Mouse (Mus musculus) common myeloid progenitor, adult 5-6 weeks (primary cell): ENCODE measurements around the gene Tmigd3. TPM values are rescaled to one million over a fixed set of nuclear protein-coding genes. Genes with fewer than 3 reads are reported as not detected.
"Not testable (repeated sequence)": the region's sequence is repeated elsewhere in the genome, so short reads cannot be mapped to it uniquely, and the experiment has no call there.

Experiments
- ATAC-seq: replicated peaks from 2 replicates; pipeline ENCODE4 v1.8.0; 2016; ENCODE audit warnings: low read depth, mild to moderate bottlenecking, moderate TSS enrichment, inconsistent platforms; ENCODE audit not compliant: poor library complexity, severe bottlenecking
- total RNA-seq: library from RNA; stranded (forward); fragments of 200-1000, 187-1606 nt; gene quantifications from 2 replicates; pipeline ENCODE4 v1.2.3, GENCODE M21; 2017

The Tmigd3 gene
- total RNA-seq, 1 experiment from 2014 or later = not detected

DNA sequence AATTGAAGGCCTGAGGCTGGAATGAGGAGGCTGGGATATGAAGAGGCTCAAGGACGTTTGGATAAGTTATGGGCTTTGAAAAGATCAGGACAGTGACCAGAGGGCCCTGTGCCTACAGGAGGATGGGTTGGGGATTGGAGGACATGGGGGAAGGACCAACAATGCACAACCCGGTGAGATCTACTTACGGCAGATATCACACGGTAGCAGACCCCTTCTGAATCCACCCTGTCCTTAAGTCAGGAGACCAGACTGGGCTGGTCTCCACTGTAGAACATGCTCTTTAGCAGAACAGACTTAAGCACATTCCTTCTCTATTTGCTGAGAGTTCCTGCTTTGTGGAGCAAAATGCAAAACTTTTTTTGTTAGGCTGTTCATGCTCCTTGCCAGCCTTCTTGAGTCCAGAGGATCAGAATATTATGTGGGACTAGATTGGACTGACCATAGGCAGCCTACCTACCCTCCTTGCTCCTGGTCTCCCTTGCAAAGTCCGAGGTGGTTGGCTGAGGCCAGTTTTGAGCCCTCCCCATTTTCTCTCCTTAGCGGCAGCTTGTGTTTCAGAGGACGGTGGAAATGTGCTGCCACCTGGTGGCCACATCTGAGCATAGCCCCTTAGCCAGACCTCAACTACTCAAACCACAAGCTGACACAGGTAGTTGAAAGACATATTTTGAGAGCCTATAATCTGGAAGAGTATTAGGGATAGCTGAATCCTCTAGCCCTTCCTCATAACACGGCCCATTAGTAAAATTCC is 28.9 kb downstream of the Tmigd3 start:
- peak; percentile 23 for ATAC-seq

DNA sequence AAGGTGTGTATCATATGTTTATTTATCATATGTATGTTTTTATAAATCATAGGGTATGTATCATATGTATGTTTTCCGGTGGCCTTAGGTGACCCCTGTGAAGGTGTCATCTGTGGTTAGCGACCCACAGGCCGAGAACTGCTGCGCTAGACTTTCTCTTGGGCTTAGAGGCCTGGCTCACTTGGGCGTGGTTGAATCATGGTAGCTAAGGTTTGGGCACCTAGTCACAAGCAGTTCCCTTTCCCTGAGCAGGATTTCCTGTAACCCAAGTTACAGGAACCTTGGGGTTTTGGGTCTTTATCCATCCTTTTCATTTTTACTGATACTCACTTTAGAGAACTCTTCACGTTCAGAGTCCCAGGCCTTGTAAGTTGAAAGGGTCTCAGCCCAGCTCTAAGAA is 29.6 kb downstream of the Tmigd3 start:
- no peak; the same call in 1 of the 2 replicates for ATAC-seq

DNA sequence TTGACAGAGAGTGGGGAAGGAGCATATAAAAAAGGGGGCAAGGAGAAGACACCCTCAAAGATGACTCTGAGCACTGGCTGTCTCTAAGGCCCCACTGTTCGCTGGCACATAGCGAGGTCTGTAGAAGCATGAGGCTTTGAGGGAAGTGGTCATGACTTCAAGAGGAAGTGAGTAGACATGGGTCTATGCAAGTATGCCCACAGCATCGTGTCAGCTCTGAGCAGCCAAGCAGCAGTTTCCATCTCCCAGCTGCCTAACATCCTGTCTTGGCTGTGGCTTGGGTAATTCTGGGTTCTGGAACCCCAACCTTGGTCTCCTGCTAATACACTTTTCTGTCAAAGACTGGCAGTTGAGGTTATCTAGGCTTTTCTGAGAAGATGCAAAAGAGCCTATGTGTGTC is 30.0 kb downstream of the Tmigd3 start:
- peak; percentile 70 for ATAC-seq

DNA sequence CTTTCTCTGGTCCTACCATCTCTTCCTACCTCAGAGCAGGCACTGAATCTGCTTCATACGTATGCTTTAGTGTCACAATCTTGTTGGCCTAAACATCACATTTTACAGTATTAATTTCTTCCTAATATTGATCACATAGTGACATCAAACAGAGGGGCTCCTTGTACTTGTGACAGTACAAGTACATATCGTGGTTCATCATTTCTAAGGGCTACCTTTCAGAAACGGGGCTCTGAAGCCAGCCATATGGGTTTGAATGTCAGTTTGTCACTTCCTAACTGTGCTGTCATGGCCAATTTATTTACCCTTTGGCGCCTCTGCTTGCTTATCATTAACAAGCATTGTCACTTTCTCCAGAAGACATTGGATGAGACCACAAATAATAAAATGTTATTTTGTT is 30.8 kb downstream of the Tmigd3 start:
- no peak for ATAC-seq

DNA sequence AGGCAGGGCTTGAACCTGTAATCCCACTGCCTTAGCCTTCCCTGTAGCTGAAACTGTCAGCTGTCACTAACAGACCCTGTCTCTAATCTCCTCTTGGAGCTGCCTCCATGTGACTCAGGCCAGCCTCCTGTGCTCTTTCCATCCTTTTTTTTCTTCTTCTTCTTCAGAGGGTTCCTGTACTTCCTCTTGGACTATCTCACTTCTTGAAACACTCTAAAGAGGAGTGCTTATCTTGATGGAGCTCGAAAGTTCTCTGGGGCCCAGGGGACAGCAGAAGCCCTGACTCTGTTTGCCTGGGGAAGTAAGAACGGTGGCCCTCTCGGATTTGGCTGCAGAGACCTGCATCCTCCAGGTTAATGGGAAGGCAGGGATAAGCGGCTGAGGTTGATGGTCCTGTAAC is 33.5 kb downstream of the Tmigd3 start:
- peak; percentile 29; the same call in 1 of the 2 replicates for ATAC-seq

DNA sequence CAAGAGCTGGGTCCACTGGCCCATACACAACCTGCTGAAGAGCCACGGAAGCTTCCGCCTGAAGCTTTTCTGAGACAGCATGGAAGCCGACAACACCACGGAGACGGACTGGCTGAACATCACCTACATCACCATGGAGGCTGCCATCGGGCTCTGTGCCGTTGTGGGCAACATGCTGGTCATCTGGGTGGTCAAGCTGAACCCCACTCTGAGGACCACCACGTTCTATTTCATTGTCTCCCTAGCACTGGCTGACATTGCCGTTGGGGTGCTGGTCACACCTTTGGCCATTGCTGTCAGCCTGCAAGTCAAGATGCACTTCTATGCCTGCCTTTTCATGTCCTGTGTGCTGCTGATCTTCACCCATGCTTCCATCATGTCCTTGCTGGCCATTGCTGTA is 34.0 kb downstream of the Tmigd3 start:
- ATAC-seq = no peak

DNA sequence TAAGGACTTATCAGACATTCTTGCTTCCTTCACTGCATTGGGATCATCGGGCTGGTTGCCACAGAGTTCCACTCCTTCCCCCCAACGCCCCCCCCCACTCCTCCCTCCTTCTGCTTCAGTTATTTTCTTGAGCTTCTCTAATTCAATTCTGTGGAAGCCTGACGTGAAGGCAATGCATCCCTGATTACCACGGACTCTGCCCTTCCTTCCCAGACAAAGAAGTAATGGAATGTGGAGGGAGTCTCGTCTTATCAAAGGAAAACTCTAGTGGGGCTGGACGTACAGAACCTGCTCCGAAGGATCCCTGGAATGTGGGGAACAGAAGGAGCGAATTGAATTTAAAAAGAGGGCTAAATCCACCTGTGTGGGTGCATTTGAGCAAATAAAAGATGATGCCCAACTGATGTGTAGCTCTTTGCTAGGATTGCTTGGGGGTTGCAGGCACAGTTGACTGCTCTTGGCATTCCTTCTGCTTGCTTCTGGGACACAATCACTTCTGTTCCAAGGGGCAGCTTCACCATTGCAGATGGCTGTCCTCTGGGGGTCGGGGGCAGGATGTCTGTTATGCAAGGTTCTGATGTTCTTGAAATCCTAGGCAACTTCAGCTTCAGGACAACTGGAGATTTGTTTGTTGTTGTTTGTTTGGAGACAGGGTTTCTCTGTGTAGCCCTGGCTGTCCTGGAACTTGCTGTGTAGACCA is 37.4 kb downstream of the Tmigd3 start:
- no peak for ATAC-seq

DNA sequence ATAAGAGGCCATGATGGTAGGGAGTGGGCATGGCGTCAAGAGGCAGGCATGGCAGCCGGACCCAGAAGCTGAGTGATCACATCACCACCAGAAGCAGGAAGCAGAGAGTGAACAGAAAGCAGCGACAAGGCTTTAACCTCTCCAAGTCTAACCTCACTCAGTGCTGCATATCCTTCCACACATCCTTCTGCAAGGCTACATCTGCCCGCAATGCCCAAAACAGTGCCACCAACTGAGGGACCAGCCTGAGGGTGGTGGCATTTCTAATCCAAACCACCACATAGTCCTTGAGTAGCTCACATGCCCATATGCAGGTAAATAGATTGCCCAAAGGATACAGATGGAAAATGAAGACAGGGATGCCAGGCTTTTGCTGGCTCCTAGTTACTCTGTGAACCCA is 38.3 kb downstream of the Tmigd3 start:
- no peak for ATAC-seq

DNA sequence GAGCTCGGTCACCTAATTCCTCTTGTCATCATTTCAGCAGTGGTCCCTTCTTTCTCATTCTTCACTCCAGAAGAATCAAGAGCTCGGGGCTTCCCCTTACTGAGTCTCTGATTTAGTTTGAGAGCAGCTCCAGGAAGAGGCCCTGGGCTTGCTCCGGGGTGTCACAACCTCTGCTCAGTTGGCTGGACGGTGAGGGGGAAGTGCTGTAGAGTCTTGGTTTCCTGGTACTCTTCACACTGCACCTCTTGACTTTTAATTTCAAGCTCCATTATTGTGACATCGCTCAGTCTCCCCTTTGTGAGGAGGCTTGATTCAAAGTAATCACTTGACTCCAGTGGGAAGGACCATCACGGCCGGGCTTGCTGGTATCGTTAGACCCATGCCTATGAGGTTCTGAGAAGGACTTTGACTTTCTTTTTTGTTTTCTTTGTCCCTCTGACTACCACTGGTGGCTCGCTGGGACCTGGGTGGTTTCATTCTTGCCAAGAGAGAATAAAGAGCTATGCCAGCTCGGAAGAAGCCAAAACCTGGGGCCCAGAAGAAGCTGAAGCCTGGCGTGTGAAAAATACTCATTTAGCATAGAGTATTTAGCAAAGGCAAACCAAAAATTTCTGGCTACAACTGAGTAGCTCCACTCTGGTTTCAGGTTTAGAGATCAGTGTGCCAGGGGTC is 40.0 kb downstream of the Tmigd3 start:
- peak; percentile 70 for ATAC-seq

DNA sequence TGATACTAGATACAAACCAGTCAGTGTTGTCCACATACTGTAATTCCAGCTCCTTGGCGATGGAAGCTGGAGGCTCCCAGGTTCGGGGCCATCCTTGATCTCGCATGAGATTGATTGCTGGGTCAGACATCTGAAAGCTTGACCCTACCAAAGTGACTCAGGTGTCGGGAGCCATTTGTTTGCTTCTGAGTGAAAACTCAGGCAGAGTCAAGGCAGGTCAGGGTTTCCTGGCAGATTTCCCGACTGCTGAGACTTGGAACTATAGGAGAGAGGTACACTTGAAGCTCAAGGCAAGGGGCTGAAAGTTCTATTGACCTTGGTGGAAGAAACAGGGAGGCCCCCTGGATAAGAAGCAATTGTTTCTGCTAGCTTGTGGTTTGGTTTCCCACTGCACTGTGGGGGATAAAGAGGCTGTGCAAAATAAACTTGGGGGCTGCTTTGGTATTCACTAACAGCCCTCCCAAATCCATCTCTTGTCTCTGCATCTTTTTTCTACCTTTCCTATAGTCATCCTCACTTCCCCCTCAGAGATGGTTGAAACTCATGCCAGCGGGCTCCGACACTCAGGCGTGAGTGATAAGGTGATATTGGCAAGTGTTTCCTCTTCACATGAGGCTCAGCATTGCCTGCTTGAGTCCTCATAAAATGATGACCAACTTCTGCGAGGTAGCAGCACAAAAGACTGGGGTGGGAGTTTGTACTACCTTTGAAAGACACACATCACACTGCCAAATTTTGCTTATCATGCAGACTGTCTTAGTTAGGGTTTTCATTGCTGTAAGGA is 41.6 kb downstream of the Tmigd3 start:
- no peak for ATAC-seq

DNA sequence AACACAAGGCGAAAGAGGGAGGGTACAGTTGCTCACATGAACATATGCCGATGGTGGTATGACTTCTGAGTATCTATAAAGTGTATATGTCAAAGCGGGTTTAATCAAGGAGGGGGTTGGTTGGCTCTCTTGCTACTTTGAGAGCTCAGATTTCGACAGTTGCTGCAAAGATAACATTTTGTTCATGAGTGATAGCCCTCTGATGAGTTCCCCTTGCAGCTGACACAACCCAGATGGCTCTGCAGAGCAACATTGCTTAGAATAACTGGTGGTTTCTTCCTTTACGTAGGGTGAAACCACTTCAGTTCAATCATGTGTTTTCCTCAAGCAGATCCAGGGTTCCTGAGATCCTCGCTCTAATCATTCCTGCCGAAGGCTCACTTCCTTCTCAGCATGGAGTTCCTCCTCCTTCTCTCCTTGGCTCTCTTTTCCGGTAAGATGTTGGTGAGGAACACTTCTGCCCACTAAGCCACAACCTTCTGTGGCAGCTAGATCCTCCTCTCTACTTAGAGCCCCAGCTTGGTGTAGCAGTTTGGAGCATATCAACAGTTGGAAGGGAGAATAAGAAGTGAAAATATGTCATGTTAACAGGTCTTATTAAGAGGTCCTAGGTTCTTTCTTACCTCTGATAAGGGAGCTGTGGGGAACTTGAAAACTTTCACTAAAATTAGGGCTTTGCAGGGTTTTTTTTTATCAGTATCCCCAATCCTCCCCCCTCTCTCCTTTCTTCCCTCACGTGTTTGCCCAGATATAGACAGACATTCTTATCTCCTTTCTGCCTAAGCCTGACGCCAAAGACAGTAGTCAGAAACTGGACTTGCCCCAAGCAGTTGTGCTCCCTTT is 43.4 kb downstream of the Tmigd3 start:
- peak; percentile 56 for ATAC-seq

DNA sequence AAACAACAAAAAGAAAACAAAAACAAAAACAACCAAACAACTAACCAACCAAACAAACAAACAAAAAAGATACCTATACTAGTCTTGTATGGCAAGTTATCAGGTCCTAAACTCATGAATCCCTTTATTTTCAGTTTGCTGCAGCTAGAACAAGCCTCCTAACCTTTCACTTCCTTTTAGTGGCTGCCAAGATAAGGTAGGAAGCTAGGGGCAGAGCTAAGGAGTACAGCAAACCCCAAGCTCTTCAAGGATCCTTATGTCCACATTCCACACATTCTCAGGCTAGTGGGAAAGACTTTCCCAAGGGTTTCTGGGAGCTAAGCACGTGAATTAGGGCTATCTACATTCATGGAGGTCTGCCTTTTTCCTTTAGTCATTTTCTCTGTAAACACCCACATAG is 44.6 kb downstream of the Tmigd3 start:
- ATAC-seq = no peak

DNA sequence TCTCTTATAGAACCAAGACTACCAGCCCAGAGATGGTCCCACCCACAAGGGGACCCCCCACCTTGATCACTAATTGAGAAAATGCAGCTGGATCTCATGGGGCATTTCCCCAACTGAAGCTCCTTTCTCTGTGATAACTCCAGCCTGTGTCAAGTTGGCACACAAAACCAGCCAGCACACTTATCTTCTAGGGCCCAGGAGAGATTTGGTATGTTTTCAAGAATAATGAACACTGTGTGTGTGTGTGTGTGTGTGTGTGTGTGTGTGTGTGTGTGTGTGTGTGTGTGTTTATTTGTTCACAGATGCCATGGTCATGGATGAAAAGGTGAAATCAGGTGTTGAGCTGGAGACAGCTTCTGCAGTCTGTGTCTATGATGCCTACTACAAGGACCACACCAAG is 45.8 kb downstream of the Tmigd3 start:
- ATAC-seq = not testable (repeated sequence)

DNA sequence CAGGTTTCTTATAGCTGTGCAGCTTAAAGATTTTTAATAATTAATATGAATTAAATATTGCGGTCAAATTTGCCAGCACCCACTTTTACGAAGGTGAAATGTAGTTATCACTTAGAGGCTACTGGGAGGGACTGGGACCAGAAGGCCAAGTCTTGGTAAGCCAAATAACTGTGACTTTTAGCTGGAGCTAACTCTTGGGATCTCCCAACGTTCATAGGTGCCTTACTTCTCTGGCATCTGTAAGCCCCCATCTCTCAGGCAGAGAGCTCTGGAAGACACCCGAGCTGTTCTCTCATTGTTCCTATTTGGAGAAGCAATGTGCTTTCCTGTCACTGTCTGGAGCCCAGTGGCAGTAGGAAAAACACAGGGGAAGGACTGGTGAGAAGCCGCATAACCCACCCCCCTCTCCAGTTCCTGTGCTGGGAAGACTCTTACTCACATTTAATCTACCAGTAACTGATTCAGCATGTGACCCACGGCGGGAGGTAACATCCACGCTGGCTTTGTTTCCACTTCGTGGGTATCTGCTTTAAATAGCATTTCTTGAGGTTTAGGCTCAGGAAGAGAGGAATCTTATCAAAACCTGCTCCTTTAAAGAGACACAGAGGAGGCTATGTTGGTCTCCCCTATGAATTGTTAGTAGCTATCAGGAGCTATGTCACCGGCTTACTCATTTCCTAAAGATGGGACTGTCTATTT is 47.1 kb downstream of the Tmigd3 start:
- peak; percentile 51 for ATAC-seq

DNA sequence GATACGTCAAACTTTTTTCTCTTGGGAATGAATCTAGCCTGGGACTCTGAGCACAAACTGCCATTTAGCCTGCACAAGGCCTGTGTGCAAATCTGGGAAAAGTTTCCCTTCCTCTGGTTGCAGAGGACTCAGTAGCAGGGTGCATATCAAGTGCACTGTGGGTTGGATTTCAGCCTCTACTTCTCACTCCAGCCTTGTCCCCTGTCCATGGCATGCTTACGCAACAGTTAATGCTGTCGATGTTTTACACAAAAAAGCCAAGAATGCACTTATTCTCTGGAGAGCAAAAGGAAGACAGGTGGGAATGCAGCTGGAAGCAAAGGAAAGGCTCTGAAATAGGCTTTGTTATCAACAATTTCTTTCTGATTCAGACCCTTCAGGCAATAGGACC is 47.6 kb downstream of the Tmigd3 start:
- peak; percentile 2; the same call in 1 of the 2 replicates for ATAC-seq

DNA sequence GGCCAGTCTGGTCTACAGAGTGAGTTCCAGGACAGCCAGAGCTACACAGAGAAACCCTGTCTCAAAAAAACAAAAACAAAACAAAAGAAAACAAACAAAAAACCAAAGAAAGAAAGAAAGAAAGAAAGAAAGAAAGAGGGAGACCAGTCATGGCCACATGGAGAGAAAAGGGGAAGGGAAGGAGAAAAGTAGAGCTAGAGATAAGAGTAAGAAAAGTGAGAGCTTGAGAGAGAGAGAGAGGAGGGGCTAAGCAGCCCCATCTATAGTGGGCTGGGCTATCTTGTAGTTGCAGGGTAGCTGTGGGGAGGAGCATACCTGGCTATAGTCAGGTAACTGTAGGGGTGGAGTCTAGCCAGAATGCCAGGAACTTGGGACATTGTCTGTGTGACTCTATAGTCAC is 50.0 kb downstream of the Tmigd3 start:
- not testable (repeated sequence) for ATAC-seq

DNA sequence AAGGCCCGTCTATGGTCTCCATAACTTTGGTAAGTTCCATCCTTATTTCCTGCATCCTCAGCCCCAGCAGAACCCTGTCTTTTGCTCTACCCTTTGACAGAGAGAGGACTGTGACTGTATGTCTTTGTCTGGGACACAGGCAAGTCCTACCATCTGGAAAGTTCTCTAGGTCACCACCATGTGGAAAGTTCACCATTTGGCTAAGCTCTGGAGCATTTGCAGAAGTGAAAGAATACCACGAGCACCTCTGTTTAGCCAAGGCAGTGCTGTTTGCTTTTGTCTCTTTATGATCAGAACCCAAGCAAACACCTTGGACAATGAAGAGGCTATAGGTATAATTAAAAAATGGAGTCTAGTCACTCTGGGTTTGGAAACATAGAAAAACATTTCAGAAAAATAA is 51.3 kb downstream of the Tmigd3 start:
- no peak for ATAC-seq

DNA sequence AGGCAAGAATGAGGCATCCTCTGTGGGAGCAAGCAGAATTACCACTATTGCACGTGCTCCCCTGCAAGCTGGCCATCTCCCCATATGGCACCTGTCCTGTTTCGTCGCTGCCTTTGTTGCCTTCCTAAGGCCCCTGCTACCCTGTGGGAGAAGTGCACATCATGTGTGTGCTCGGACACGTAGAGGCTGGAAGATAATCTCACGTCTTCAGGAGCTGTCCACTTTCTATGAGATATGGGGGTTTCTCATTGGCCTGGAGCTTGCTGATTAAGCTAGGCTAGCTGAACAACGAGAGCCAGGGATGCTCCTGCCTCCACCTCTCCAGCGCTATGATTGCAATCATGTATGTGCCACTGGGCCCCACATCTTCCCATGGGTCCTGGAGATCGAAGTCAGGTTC is 53.9 kb downstream of the Tmigd3 start:
- ATAC-seq = no peak
